Mouse (Mus musculus): ENCODE measurements around the gene Ola1. TPM values are rescaled to one million over a fixed set of nuclear protein-coding genes. Genes with fewer than 3 reads are reported as not detected.

Ola1 gene
- polyA plus RNA-seq, 1 experiment, result 59.7 TPM

- Histone ChIP-seq H3K27ac (ENCODE audit: insufficient read depth, low read length) (no peak overlapping the region), H3K4me3 (replicated peaks; ENCODE audit: insufficient read depth, low read depth, low read length) (no peak overlapping the region), H3K4me1 (ENCODE audit: control insufficient read depth, insufficient read depth, low read length) (peaks cover 7% of the 10 kb centered on the region), H3K27me3 (ENCODE audit: control insufficient read depth, insufficient read depth, low read length) (no peaks in the 10 kb centered on the region)
- no peak for TF ChIP-seq POLR2A (IDR thresholded peaks at IDR 0.05; ENCODE audit: borderline replicate concordance, insufficient read depth, low read length)
- no peak for TF ChIP-seq CTCF (IDR thresholded peaks at IDR 0.05; ENCODE audit: borderline replicate concordance, insufficient read depth, low read depth, low read length)
- 93% methylated on average over 8 of the region's 8 CpGs for WGBS
- DNase-seq, result no peak
Observed at GRCm38 (mm10) chr2:73050401-73050800, 168.3 kb downstream of the Ola1 start.

- H3K4me3 ChIP-seq (replicated peaks; ENCODE audit: insufficient read depth, low read depth, low read length), result no peak overlapping the region
- no peaks in the 10 kb centered on the region for H3K27me3 ChIP-seq (ENCODE audit: control insufficient read depth, insufficient read depth, low read length)
- H3K4me1 ChIP-seq (ENCODE audit: control insufficient read depth, insufficient read depth, low read length), result peaks cover 7% of the 10 kb centered on the region
- DNase-seq, result no peak
- WGBS, result 73% methylated on average over 4 of the region's 4 CpGs
- H3K27ac ChIP-seq (ENCODE audit: insufficient read depth, low read length), result no peak overlapping the region
- TF ChIP-seq CTCF (IDR thresholded peaks at IDR 0.05; ENCODE audit: borderline replicate concordance, insufficient read depth, low read depth, low read length) (no peak), POLR2A (IDR thresholded peaks at IDR 0.05; ENCODE audit: borderline replicate concordance, insufficient read depth, low read length) (no peak)
Observed at GRCm38 (mm10) chr2:73049977-73050376, 168.7 kb downstream of the Ola1 start.

- no peak for DNase-seq
- Histone ChIP-seq H3K4me3 (replicated peaks; ENCODE audit: insufficient read depth, low read depth, low read length) (no peak overlapping the region), H3K4me1 (ENCODE audit: control insufficient read depth, insufficient read depth, low read length) (peaks cover 7% of the 10 kb centered on the region), H3K27me3 (ENCODE audit: control insufficient read depth, insufficient read depth, low read length) (no peaks in the 10 kb centered on the region), H3K27ac (ENCODE audit: insufficient read depth, low read length) (no peak overlapping the region)
- TF ChIP-seq POLR2A (IDR thresholded peaks at IDR 0.05; ENCODE audit: borderline replicate concordance, insufficient read depth, low read length) (no peak), CTCF (IDR thresholded peaks at IDR 0.05; ENCODE audit: borderline replicate concordance, insufficient read depth, low read depth, low read length) (no peak)
- WGBS, result 74% methylated on average over 6 of the region's 6 CpGs
Observed at GRCm38 (mm10) chr2:73049001-73049684, 169.6 kb downstream of the Ola1 start.

- H3K27me3 ChIP-seq (ENCODE audit: control insufficient read depth, insufficient read depth, low read length), result no peaks in the 10 kb centered on the region
- TF ChIP-seq CTCF (IDR thresholded peaks at IDR 0.05; ENCODE audit: borderline replicate concordance, insufficient read depth, low read depth, low read length) (no peak), POLR2A (IDR thresholded peaks at IDR 0.05; ENCODE audit: borderline replicate concordance, insufficient read depth, low read length) (no peak)
- H3K27ac ChIP-seq (ENCODE audit: insufficient read depth, low read length), result no peak overlapping the region
- 41% methylated on average over 24 of the region's 24 CpGs for WGBS
- DNase-seq, result peak in 1 of 2 experiments; percentile 15
- H3K4me3 ChIP-seq (replicated peaks; ENCODE audit: insufficient read depth, low read depth, low read length), result no peak overlapping the region
- peaks cover 7% of the 10 kb centered on the region for H3K4me1 ChIP-seq (ENCODE audit: control insufficient read depth, insufficient read depth, low read length)
Observed at GRCm38 (mm10) chr2:73047061-73047741, 171.5 kb downstream of the Ola1 start.

GRCm38 (mm10) chr2:73046576-73046975 lies 172.1 kb downstream of the Ola1 start:
- no peak for DNase-seq
- 46% methylated on average over 10 of the region's 10 CpGs for WGBS
- no peak for TF ChIP-seq CTCF (IDR thresholded peaks at IDR 0.05; ENCODE audit: borderline replicate concordance, insufficient read depth, low read depth, low read length)
- TF ChIP-seq POLR2A (IDR thresholded peaks at IDR 0.05; ENCODE audit: borderline replicate concordance, insufficient read depth, low read length), result no peak
- no peak overlapping the region for H3K27ac ChIP-seq (ENCODE audit: insufficient read depth, low read length)
- H3K4me3 ChIP-seq (replicated peaks; ENCODE audit: insufficient read depth, low read depth, low read length), result no peak overlapping the region
- peaks cover 7% of the 10 kb centered on the region for H3K4me1 ChIP-seq (ENCODE audit: control insufficient read depth, insufficient read depth, low read length)
- H3K27me3 ChIP-seq (ENCODE audit: control insufficient read depth, insufficient read depth, low read length), result no peaks in the 10 kb centered on the region

GRCm38 (mm10) chr2:73045505-73045904 lies 173.2 kb downstream of the Ola1 start:
- DNase-seq, result no peak
- H3K4me3 ChIP-seq (replicated peaks; ENCODE audit: insufficient read depth, low read depth, low read length), result no peak overlapping the region
- TF ChIP-seq CTCF (IDR thresholded peaks at IDR 0.05; ENCODE audit: borderline replicate concordance, insufficient read depth, low read depth, low read length) (no peak), POLR2A (IDR thresholded peaks at IDR 0.05; ENCODE audit: borderline replicate concordance, insufficient read depth, low read length) (no peak)
- no peaks in the 10 kb centered on the region for H3K27me3 ChIP-seq (ENCODE audit: control insufficient read depth, insufficient read depth, low read length)
- no peak overlapping the region for H3K27ac ChIP-seq (ENCODE audit: insufficient read depth, low read length)
- H3K4me1 ChIP-seq (ENCODE audit: control insufficient read depth, insufficient read depth, low read length), result peaks cover 7% of the 10 kb centered on the region
- 75% methylated on average over 5 of the region's 5 CpGs for WGBS

Other genes with a start within 250 kb of the Ola1 start
- gene Sp3, start 238.5 kb downstream of the Ola1 start, polyA plus RNA-seq (2012; rRNA removed), result 25.9 and 30.6 TPM in 2 replicates
- gene Gm11084, start 232.2 kb downstream of the Ola1 start, polyA plus RNA-seq (2012; rRNA removed), result not detected in 2 replicates
- 0.06 and 0.07 TPM in 2 replicates for gene Sp9, start 53.0 kb upstream of the Ola1 start, polyA plus RNA-seq (2012; rRNA removed)
- 31.3 and 31.7 TPM in 2 replicates for gene Scrn3, start 93.7 kb upstream of the Ola1 start, polyA plus RNA-seq (2012; rRNA removed)
- gene Cir1, start 93.8 kb upstream of the Ola1 start, polyA plus RNA-seq (2012; rRNA removed), result 29.2 TPM in 2 replicates
- gene Gpr155, start 167.6 kb upstream of the Ola1 start, polyA plus RNA-seq (2012; rRNA removed), result 19.4 and 20.0 TPM in 2 replicates

Data from cerebellum, adult 2 months (tissue).